Mouse (Mus musculus) embryonic facial prominence, embryonic 15.5 days (tissue): Measurements from ENCODE around the gene Tcam1. TPM values are rescaled to one million over a fixed set of nuclear protein-coding genes. Genes with fewer than 3 reads are reported as not detected.
A peak's percentile ranks its signal among the peaks of the same experiment; 100 is the strongest.
"Not testable (repeated sequence)": the region's sequence is repeated elsewhere in the genome, so short reads cannot be mapped to it uniquely, and the experiment has no call there.

Experiments used
- ATAC-seq: fragments of 200-750 bp; cut with Nextera tagmentation; 2 replicates; pipeline ENCODE4 v1.8.0; 2017; ENCODE audit warnings: low read depth, moderate TSS enrichment; ENCODE audit not compliant: insufficient number of reproducible peaks, low FRiP score, low TSS enrichment
- H3K27ac ChIP-seq: fragments of 300-500 bp; sonication (generic); replicated peaks from 2 replicates; pipeline ENCODE4 v1.5.1; 2015; ENCODE audit warnings: mild to moderate bottlenecking, inconsistent platforms
- H3K27me3 ChIP-seq: fragments of 300-500 bp; sonication (generic); 2 replicates; pipeline ENCODE4 v1.6.1; 2015; ENCODE audit warnings: inconsistent platforms
- H3K36me3 ChIP-seq: fragments of 300-500 bp; sonication (generic); 2 replicates; pipeline ENCODE4 v1.6.1; 2015; ENCODE audit warnings: mild to moderate bottlenecking, inconsistent platforms
- H3K4me1 ChIP-seq: fragments of 300-500 bp; sonication (generic); 2 replicates; pipeline ENCODE4 v1.6.1; 2015; ENCODE audit warnings: inconsistent platforms
- H3K4me2 ChIP-seq: fragments of 300-500 bp; sonication (generic); replicated peaks from 2 replicates; pipeline ENCODE4 v1.6.1; 2015; ENCODE audit warnings: mild to moderate bottlenecking, inconsistent platforms
- H3K4me3 ChIP-seq: fragments of 300-500 bp; sonication (generic); replicated peaks from 2 replicates; pipeline ENCODE4 v1.5.1; 2015; ENCODE audit warnings: mild to moderate bottlenecking, inconsistent platforms
- H3K9ac ChIP-seq: fragments of 300-500 bp; sonication (generic); 2 replicates; pipeline ENCODE4 v1.6.1; 2015; ENCODE audit warnings: inconsistent platforms
- H3K9me3 ChIP-seq: fragments of 300-500 bp; sonication (generic); replicated peaks from 2 replicates; pipeline ENCODE4 v1.6.1; 2016; ENCODE audit warnings: inconsistent platforms
- WGBS: fragments of 180-500 bp; shearing (Covaris S2); methylation state at CpG from one replicate; pipeline ENCODE4 v1.1.7; 2015; 5-methylcytosine and 5-hydroxymethylcytosine counted together
- polyA plus RNA-seq: library from polyadenylated mRNA; unstranded; fragments of >200 nt; fragmentation: Nextera tagmentation; extraction: Ambion mirVana; gene quantifications from 2 replicates; pipeline ENCODE4 v1.2.1, GENCODE M21; 2015

Gene Tcam1
- polyA plus RNA-seq = 0.46 and 0.71 TPM in 2 replicates

- Histone ChIP-seq H3K27ac (peak within 1 kb of the TSS; percentile 94), H3K4me2 (peak within 1 kb of the TSS; percentile 56), H3K36me3 (no peaks in the 10 kb centered on the region), H3K9ac (no peak within 1 kb of the TSS), H3K4me1 (peaks cover 35% of the 10 kb centered on the region), H3K27me3 (no peaks in the 10 kb centered on the region), H3K4me3 (peak within 1 kb of the TSS; percentile 24), H3K9me3 (no peaks in the 10 kb centered on the region)
- ATAC-seq = peak; percentile 50; the same call in 1 of the 2 replicates
- WGBS = 4% methylated on average over 25 of the region's 25 CpGs
Measured at GRCm38 (mm10) chr11:106276454-106276853, at the start of gene Tcam1. Gene Tcam1 (plus strand): TSS chr11:106276672.

- not testable (repeated sequence) for H3K9ac ChIP-seq, H3K9me3 ChIP-seq, ATAC-seq, H3K4me2 ChIP-seq, H3K27me3 ChIP-seq, H3K27ac ChIP-seq, H3K4me1 ChIP-seq, H3K4me3 ChIP-seq
- 83% methylated on average over 8 of the region's 8 CpGs for WGBS
- peaks cover 71% of the 10 kb centered on the region for H3K36me3 ChIP-seq
Measured at GRCm38 (mm10) chr11:106233978-106234377, 42.5 kb upstream of the Tcam1 start.

GRCm38 (mm10) chr11:106246834-106247233 is 29.6 kb upstream of the Tcam1 start:
- Histone ChIP-seq H3K9me3 (no peaks in the 10 kb centered on the region), H3K4me2 (no peak overlapping the region), H3K27ac (no peak overlapping the region), H3K4me1 (no peaks in the 10 kb centered on the region), H3K9ac (no peak overlapping the region), H3K4me3 (no peak overlapping the region), H3K27me3 (no peaks in the 10 kb centered on the region), H3K36me3 (peaks cover 98% of the 10 kb centered on the region)
- 98% methylated on average over 1 of the region's 1 CpGs for WGBS
- no peak for ATAC-seq

GRCm38 (mm10) chr11:106249326-106249725 is 27.1 kb upstream of the Tcam1 start:
- Histone ChIP-seq H3K4me2 (no peak overlapping the region), H3K27me3 (no peaks in the 10 kb centered on the region), H3K4me3 (no peak overlapping the region), H3K27ac (no peak overlapping the region), H3K4me1 (no peaks in the 10 kb centered on the region), H3K9me3 (no peaks in the 10 kb centered on the region), H3K9ac (no peak overlapping the region), H3K36me3 (peaks cover 97% of the 10 kb centered on the region)
- WGBS = 86% methylated on average over 7 of the region's 7 CpGs
- ATAC-seq = no peak

GRCm38 (mm10) chr11:106254767-106255166 is 21.7 kb upstream of the Tcam1 start:
- Histone ChIP-seq H3K27me3 (no peaks in the 10 kb centered on the region), H3K9me3 (no peaks in the 10 kb centered on the region), H3K27ac (peak overlapping the region; percentile 68; the same call in 1 of the 2 replicates), H3K4me2 (peak overlapping the region; percentile 93), H3K4me3 (peak overlapping the region; percentile 81), H3K4me1 (peaks cover 23% of the 10 kb centered on the region), H3K9ac (peak overlapping the region; percentile 70), H3K36me3 (peaks cover 54% of the 10 kb centered on the region)
- no peak for ATAC-seq
- 14% methylated on average over 2 of the region's 2 CpGs for WGBS

- H3K9me3 ChIP-seq = no peaks in the 10 kb centered on the region
- peak overlapping the region; percentile 93 for H3K4me2 ChIP-seq
- no peak for ATAC-seq
- peaks cover 23% of the 10 kb centered on the region for H3K4me1 ChIP-seq
- no peaks in the 10 kb centered on the region for H3K27me3 ChIP-seq
- peak overlapping the region; percentile 68 for H3K27ac ChIP-seq
- peak overlapping the region; percentile 70 for H3K9ac ChIP-seq
- H3K36me3 ChIP-seq = peaks cover 50% of the 10 kb centered on the region
- H3K4me3 ChIP-seq = peak overlapping the region; percentile 81
- 3% methylated on average over 22 of the region's 22 CpGs for WGBS
Measured at GRCm38 (mm10) chr11:106255174-106255573, 21.3 kb upstream of the Tcam1 start.

GRCm38 (mm10) chr11:106255685-106256451 is 20.6 kb upstream of the Tcam1 start, which contains the start of the genes Ftsj3 and Psmc5:
Gene Ftsj3 (minus strand): TSS chr11:106256079.
Gene Psmc5 (plus strand): TSS chr11:106256154.
- Histone ChIP-seq H3K4me1 (peaks cover 23% of the 10 kb centered on the region), H3K27ac (peak within 1 kb of the TSS; percentile 75), H3K36me3 (peaks cover 47% of the 10 kb centered on the region), H3K27me3 (no peaks in the 10 kb centered on the region), H3K9ac (peak within 1 kb of the TSS; percentile 81), H3K4me3 (peak within 1 kb of the TSS; percentile 81), H3K9me3 (no peaks in the 10 kb centered on the region), H3K4me2 (peak within 1 kb of the TSS; percentile 93)
- peak; percentile 93 for ATAC-seq
- WGBS = under 1% methylated on average over 42 of the region's 42 CpGs

GRCm38 (mm10) chr11:106256775-106257174 is 19.7 kb upstream of the Tcam1 start:
- no peak for ATAC-seq
- Histone ChIP-seq H3K4me1 (peaks cover 23% of the 10 kb centered on the region), H3K9ac (peak overlapping the region; percentile 81; the same call in 1 of the 2 replicates), H3K4me2 (peak overlapping the region; percentile 93), H3K27me3 (no peaks in the 10 kb centered on the region), H3K9me3 (no peaks in the 10 kb centered on the region), H3K36me3 (peaks cover 47% of the 10 kb centered on the region), H3K27ac (peak overlapping the region; percentile 75; the same call in 1 of the 2 replicates), H3K4me3 (peak overlapping the region; percentile 81)
- 59% methylated on average over 5 of the region's 5 CpGs for WGBS

GRCm38 (mm10) chr11:106260826-106261450 is 15.5 kb upstream of the Tcam1 start:
- ATAC-seq = no peak
- WGBS = 82% methylated on average over 14 of the region's 14 CpGs
- H3K9me3 ChIP-seq = no peaks in the 10 kb centered on the region
- H3K27ac ChIP-seq = no peak overlapping the region
- H3K27me3 ChIP-seq = no peaks in the 10 kb centered on the region
- no peak overlapping the region for H3K4me2 ChIP-seq
- peaks cover 13% of the 10 kb centered on the region for H3K4me1 ChIP-seq
- H3K9ac ChIP-seq = no peak overlapping the region
- H3K36me3 ChIP-seq = peaks cover 65% of the 10 kb centered on the region
- no peak overlapping the region for H3K4me3 ChIP-seq

- Histone ChIP-seq H3K4me2 (no peak overlapping the region), H3K4me1 (peaks cover 20% of the 10 kb centered on the region), H3K9ac (no peak overlapping the region), H3K27me3 (no peaks in the 10 kb centered on the region), H3K4me3 (no peak overlapping the region), H3K36me3 (peaks cover 74% of the 10 kb centered on the region), H3K9me3 (no peaks in the 10 kb centered on the region), H3K27ac (no peak overlapping the region)
- WGBS = 87% methylated on average over 9 of the region's 9 CpGs
- ATAC-seq = no peak
Measured at GRCm38 (mm10) chr11:106263963-106264362, 12.5 kb upstream of the Tcam1 start.

- no peak for ATAC-seq
- H3K36me3 ChIP-seq = peaks cover 69% of the 10 kb centered on the region
- WGBS = 91% methylated on average over 15 of the region's 15 CpGs
Measured at GRCm38 (mm10) chr11:106264988-106265387, 11.5 kb upstream of the Tcam1 start.

More at GRCm38 (mm10) chr11:106264988-106265387, 11.5 kb upstream of the Tcam1 start:
- no peaks in the 10 kb centered on the region for H3K9me3 ChIP-seq
- H3K4me3 ChIP-seq = no peak overlapping the region
- H3K9ac ChIP-seq = no peak overlapping the region
- H3K4me1 ChIP-seq = peaks cover 27% of the 10 kb centered on the region
- no peaks in the 10 kb centered on the region for H3K27me3 ChIP-seq
- no peak overlapping the region for H3K27ac ChIP-seq
- no peak overlapping the region for H3K4me2 ChIP-seq
